Mouse (Mus musculus) stomach, adult 2 months (tissue): ENCODE measurements around the gene Sun3. TPM values are rescaled to one million over a fixed set of nuclear protein-coding genes. Genes with fewer than 3 reads are reported as not detected.

Experiments
- polyA plus RNA-seq: library from polyadenylated mRNA; depleted of rRNA; stranded (reverse); fragments of >200 nt; gene quantifications from 2 replicates; pipeline ENCODE4 v1.2.3, GENCODE M21; 2012; rRNA removed

The Sun3 gene
- polyA plus RNA-seq = 0.08 TPM in 1 of 2 replicates, not detected in the other

GRCm38 (mm10) chr11:9048703-9049060 is at the start of gene Sun3:
Gene Sun3, minus strand, starts transcription at chr11:9048991.

DNA sequence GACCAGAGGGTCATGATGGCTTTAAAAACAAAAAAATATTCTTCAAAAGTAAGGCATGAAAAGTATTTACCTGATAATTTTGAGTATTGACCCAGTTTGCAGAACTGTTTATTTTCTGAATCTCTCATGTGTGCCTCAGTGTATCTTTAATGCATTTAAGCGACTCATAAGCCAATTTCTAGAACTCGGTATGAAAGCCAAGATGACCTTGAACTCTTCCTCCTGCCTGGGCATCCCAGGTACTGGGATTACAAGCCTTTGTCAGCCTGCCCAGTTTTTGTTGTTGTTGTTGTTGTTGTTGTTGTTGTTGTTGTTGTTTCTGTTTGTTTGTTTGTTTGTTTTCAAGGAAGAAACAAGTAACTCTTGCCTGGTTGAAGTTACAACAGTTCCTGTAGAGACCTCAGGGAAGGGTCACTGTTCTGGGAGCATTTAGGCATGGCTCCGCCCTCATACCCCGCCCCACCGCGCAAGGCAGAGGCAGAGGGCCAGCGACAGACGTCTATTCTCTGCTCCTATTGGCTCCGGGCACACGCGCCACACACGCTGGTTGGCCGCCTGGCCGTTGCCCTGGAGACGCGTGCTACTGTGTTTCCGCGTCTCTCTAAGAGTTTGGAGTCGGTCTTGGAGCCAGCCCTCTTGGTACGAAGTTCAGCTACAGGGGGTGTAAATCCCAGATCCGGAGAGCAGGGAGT is 634 bp downstream of the Sun3 start, which contains the start of gene Gm11992:
Gene Gm11992 (plus strand): TSS at position 584 of the 692 bp plus-strand sequence.

GRCm38 (mm10) chr11:9010853-9011339 is 37.9 kb downstream of the Sun3 start, which contains the start of gene Hus1:
Gene Hus1, minus strand, starts transcription at chr11:9011191.

GRCm38 (mm10) chr11:8973166-8973565 is 75.6 kb downstream of the Sun3 start, which contains the start of gene Pkd1l1:
Gene Pkd1l1, minus strand, starts transcription at chr11:8973266.

Other genes starting within 250 kb of the Sun3 start
- 0.01 and 0.08 TPM in 2 replicates for gene Pkd1l1, start 75.7 kb downstream of the Sun3 start, polyA plus RNA-seq
- gene Hus1, start 37.8 kb downstream of the Sun3 start, polyA plus RNA-seq = 1.4 and 1.8 TPM in 2 replicates
- gene Gm11992, start 397 bp downstream of the Sun3 start, polyA plus RNA-seq = 1.0 and 1.2 TPM in 2 replicates
- 26.6 and 32.0 TPM in 2 replicates for gene Upp1, start 69.1 kb upstream of the Sun3 start, polyA plus RNA-seq
- not detected in 2 replicates for gene Abca13, start 143.0 kb upstream of the Sun3 start, polyA plus RNA-seq